Mouse (Mus musculus): ENCODE measurements at regions not wholly inside any gene's neighbourhood (a gene's known extent, or its start where the extent isn't known, plus 50 kb on each side); places are given as distances from the start of the nearest gene placed in this dataset.

DNA sequence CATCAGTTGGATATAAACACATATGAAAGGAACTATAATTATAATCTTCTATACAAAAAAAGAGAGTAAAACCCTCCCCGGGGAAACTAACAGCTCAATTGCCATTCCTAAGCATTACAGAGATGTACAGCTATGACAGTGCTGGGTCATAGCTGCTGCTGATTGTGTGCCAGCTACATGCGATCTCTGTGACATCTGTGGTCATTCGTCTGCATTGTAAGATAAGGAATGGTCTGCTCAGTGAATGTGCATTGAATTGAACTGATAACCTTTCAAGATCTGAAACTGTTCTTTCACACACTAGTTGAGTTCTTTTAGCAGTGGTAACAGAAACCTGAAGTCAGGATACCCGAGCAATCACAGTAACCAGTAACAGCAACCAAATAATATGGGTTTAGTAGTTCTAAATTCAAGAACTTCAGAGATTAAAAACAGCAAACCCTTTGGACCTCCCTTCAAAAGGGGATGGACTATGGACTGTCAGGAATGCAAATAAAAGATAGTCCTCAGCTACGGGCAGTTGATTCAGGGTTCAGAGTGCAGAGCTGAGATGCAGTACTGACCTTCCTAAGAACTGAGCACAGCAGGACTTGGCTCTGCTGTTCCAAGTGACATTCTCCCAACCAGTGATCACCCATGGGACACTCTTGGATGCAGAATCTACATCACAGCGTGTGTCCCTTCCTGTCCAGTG is 295.7 kb downstream of the Cd47 start:
- Histone ChIP-seq H3K4me1 (no peaks in the 10 kb centered on the region), H3K9ac (no peak overlapping the region), H3K36me3 (no peaks in the 10 kb centered on the region), H3K27ac (replicated peaks) (no peak overlapping the region), H3K27me3 (replicated peaks) (no peaks in the 10 kb centered on the region), H3K4me3 (no peak overlapping the region), H3K9me3 (no peaks in the 10 kb centered on the region), H3K4me2 (no peak overlapping the region)
- no peak for ATAC-seq (ENCODE audit: extremely low read depth, insufficient number of reproducible peaks, low FRiP score, low TSS enrichment)
- WGBS, result 52% methylated on average over 6 of the region's 6 CpGs

DNA sequence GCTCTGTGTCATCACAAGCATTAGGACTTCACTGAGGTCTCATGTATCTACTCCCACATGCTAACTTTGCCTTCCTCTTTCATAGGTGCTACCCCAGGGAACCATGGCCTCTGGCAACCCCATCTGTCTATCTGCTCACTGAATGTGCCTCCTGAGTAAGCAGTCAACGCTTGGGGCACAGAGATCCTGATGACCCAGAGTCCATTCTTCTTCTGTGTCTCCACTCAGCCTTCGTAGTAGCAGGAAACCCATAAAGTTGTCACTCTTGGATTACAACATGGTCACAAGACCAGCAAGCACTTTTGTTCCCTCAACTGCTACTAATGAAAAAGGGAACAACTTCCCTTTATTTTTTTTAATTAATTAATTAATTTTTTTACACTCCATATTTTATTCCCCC is 296.2 kb downstream of the Cd47 start:
- H3K4me3 ChIP-seq, result no peak overlapping the region
- no peak overlapping the region for H3K9ac ChIP-seq
- no peak overlapping the region for H3K4me2 ChIP-seq
- WGBS, result 79% methylated on average over 2 of the region's 2 CpGs
- no peak overlapping the region for H3K27ac ChIP-seq (replicated peaks)
- H3K36me3 ChIP-seq, result no peaks in the 10 kb centered on the region
- no peaks in the 10 kb centered on the region for H3K9me3 ChIP-seq
- H3K4me1 ChIP-seq, result no peaks in the 10 kb centered on the region
- no peaks in the 10 kb centered on the region for H3K27me3 ChIP-seq (replicated peaks)
- no peak for ATAC-seq (ENCODE audit: extremely low read depth, insufficient number of reproducible peaks, low FRiP score, low TSS enrichment)

DNA sequence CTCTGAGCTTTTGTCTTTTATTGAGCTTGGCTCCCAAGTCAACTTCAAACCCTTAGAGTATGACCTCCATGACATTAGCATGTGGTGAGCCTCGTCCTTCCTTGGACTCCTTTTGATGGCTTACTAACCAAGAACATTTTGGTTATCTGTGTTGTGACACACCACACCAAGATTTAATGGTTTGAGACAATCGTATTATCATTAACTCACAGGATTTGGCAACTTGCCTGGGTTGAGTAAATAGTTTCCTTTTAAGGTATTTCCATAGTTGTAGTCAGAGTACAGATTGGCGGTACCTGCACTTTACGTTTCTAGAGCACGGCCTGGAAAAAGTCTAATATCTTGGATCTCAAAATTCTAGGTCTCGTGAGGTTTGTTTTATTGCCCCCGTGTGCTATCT is 303.0 kb downstream of the Cd47 start:
- Histone ChIP-seq H3K9me3 (no peaks in the 10 kb centered on the region), H3K27ac (replicated peaks) (no peak overlapping the region), H3K9ac (no peak overlapping the region), H3K4me3 (no peak overlapping the region), H3K4me1 (no peaks in the 10 kb centered on the region), H3K36me3 (no peaks in the 10 kb centered on the region), H3K27me3 (replicated peaks) (no peaks in the 10 kb centered on the region), H3K4me2 (no peak overlapping the region)
- no peak for ATAC-seq (ENCODE audit: extremely low read depth, insufficient number of reproducible peaks, low FRiP score, low TSS enrichment)
- WGBS, result 72% methylated on average over 7 of the region's 7 CpGs

DNA sequence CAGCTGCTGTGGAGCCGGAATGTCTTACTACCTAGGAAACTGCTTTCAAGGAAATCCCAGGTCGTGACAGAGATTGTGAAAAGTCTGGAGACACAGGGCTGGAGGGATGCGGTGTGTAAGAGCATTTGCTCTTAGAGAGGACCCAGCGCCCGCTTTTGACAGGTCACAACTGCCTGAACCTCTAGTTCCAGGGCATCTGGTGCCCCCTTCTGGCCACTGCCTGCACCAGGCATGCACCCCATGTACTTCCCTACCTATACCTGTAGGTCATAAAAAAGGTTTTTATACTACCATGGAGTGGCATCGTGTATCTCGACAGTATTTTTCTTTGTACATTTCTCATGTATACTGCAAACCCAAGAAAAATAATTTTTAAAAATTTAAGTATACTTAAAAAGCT is 314.0 kb downstream of the Bbx start:
- no peaks in the 10 kb centered on the region for H3K27me3 ChIP-seq (replicated peaks)
- H3K36me3 ChIP-seq, result no peaks in the 10 kb centered on the region
- H3K27ac ChIP-seq (replicated peaks), result no peak overlapping the region
- no peaks in the 10 kb centered on the region for H3K9me3 ChIP-seq
- no peaks in the 10 kb centered on the region for H3K4me1 ChIP-seq
- ATAC-seq (ENCODE audit: extremely low read depth, insufficient number of reproducible peaks, low FRiP score, low TSS enrichment), result no peak
- H3K4me3 ChIP-seq, result no peak overlapping the region
- no peak overlapping the region for H3K9ac ChIP-seq
- no peak overlapping the region for H3K4me2 ChIP-seq
- WGBS, result 91% methylated on average over 7 of the region's 7 CpGs

DNA sequence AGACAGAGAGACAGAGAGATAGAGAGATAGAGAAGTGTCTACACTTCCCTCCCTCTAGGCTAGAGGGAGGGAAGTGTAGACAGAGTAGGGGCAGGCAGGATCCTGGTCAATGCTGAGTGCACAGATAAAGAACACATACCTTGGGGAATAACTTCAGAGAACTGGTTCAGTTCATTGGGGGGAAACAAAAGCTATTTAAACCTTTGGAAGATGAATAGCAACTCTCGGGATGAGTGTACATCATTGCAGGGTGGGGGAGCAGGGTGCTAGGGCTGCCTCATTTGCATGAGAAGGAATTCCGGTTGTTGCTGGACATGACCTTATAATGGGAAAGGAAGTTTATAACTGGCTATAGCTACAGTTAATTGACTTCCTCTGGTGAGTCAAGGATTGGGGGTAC is 309.7 kb downstream of the Bbx start:
- no peak for ATAC-seq (ENCODE audit: extremely low read depth, insufficient number of reproducible peaks, low FRiP score, low TSS enrichment)
- H3K36me3 ChIP-seq, result no peaks in the 10 kb centered on the region
- H3K9ac ChIP-seq, result no peak overlapping the region
- WGBS, result 62% methylated on average over 2 of the region's 2 CpGs
- H3K4me2 ChIP-seq, result no peak overlapping the region
- no peaks in the 10 kb centered on the region for H3K9me3 ChIP-seq
- H3K27me3 ChIP-seq (replicated peaks), result no peaks in the 10 kb centered on the region
- no peaks in the 10 kb centered on the region for H3K4me1 ChIP-seq
- H3K4me3 ChIP-seq, result no peak overlapping the region
- H3K27ac ChIP-seq (replicated peaks), result no peak overlapping the region

DNA sequence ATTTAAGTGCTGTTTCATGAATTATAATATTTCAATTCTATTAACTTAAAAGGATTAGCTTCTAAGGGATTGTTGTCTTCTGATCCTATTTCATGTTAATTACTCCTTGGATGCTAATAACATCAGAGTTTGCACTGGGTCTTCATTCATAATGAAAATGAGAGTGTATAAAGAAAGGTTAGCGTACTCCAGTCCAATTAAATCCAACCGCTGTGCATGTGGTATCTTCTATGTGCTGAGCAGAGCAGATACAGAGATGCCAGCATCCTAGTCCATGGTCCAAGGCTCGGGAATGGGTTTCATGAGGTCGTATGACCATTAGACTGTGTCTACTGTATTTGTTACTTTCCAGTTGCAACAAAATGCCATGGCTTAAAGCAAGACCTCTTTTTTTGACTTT is 307.5 kb downstream of the Bbx start:
- H3K4me1 ChIP-seq, result no peaks in the 10 kb centered on the region
- no peak overlapping the region for H3K27ac ChIP-seq (replicated peaks)
- H3K9me3 ChIP-seq, result no peaks in the 10 kb centered on the region
- no peaks in the 10 kb centered on the region for H3K27me3 ChIP-seq (replicated peaks)
- ATAC-seq (ENCODE audit: extremely low read depth, insufficient number of reproducible peaks, low FRiP score, low TSS enrichment), result no peak
- no peak overlapping the region for H3K9ac ChIP-seq
- H3K4me3 ChIP-seq, result no peak overlapping the region
- WGBS, result 80% methylated on average over 4 of the region's 4 CpGs
- H3K36me3 ChIP-seq, result no peaks in the 10 kb centered on the region
- H3K4me2 ChIP-seq, result no peak overlapping the region

DNA sequence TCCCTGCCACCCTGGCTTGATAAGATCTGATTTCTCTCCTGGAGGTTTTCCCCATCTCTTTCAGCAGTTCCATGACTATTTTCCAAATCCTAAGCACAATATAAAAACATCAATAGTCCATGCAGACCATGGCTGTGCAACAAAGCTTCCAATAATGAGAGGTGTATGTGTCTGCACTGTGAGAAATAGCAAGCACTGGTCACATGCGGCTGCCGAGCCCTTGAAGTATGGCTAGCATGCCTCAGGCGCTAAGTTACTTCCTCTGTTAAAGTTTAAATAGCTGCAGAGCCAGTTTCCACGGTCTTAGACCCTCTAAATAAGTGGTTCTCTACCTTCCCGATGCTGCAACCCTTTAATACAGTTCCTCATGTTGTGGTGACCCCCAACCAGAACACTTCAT is 306.6 kb downstream of the Bbx start:
- no peaks in the 10 kb centered on the region for H3K4me1 ChIP-seq
- 70% methylated on average over 5 of the region's 5 CpGs for WGBS
- H3K27me3 ChIP-seq (replicated peaks), result no peaks in the 10 kb centered on the region
- H3K4me2 ChIP-seq, result no peak overlapping the region
- no peaks in the 10 kb centered on the region for H3K9me3 ChIP-seq
- no peak for ATAC-seq (ENCODE audit: extremely low read depth, insufficient number of reproducible peaks, low FRiP score, low TSS enrichment)
- H3K4me3 ChIP-seq, result no peak overlapping the region
- H3K36me3 ChIP-seq, result no peaks in the 10 kb centered on the region
- H3K27ac ChIP-seq (replicated peaks), result no peak overlapping the region
- no peak overlapping the region for H3K9ac ChIP-seq

DNA sequence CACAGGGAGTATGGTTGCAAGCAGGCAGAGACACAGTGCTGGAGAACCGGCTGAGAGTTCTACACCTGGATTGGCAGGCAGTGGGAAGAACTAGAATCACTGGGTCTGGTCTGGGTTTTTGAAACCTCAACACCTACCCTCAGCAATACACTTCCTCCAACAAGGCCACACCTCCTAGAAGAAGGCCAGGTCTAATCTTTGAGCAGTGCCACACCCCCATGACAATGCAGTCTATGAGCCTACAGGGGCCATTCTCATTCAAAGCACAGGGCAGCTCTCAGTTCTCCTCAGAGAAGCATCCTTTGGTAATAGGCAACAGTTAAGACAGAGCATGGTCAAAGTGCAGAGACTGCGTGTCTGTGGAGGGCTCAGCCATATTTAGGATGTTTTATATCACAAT is 300.8 kb downstream of the Bbx start:
- Histone ChIP-seq H3K4me3 (no peak overlapping the region), H3K27me3 (replicated peaks) (no peaks in the 10 kb centered on the region), H3K4me2 (no peak overlapping the region), H3K9ac (no peak overlapping the region), H3K27ac (replicated peaks) (no peak overlapping the region), H3K4me1 (no peaks in the 10 kb centered on the region), H3K36me3 (no peaks in the 10 kb centered on the region), H3K9me3 (no peaks in the 10 kb centered on the region)
- no peak for ATAC-seq (ENCODE audit: extremely low read depth, insufficient number of reproducible peaks, low FRiP score, low TSS enrichment)
- WGBS, result 78% methylated on average over 2 of the region's 2 CpGs
